Mouse (Mus musculus): ENCODE data around the gene Cct3.
"Not testable (repeated sequence)": the region's sequence is repeated elsewhere in the genome, so short reads cannot be mapped to it uniquely, and the experiment has no call there.

Gene Cct3

GRCm38 (mm10) chr3:88361612-88362313, 64.8 kb downstream of the Cct3 start:
- DNase-seq: no peak

GRCm38 (mm10) chr3:88363700-88364099, 66.8 kb downstream of the Cct3 start:
- no peak for DNase-seq

- DNase-seq: peak; percentile 79 to 84
Observed at GRCm38 (mm10) chr3:88364337-88364736, 67.4 kb downstream of the Cct3 start, which contains the start of gene Paqr6. Gene Paqr6, plus strand, starts transcription at chr3:88364584.

- peak in 1 of 2 experiments; percentile 40 for DNase-seq
Observed at GRCm38 (mm10) chr3:88365705-88366361, 68.9 kb downstream of the Cct3 start.

- DNase-seq: peak; percentile 37 to 64
Observed at GRCm38 (mm10) chr3:88366830-88367428, 70.0 kb downstream of the Cct3 start.

GRCm38 (mm10) chr3:88367517-88367916, 70.6 kb downstream of the Cct3 start:
- not testable (repeated sequence) for DNase-seq

- not testable (repeated sequence) for DNase-seq
Observed at GRCm38 (mm10) chr3:88368511-88368910, 71.6 kb downstream of the Cct3 start.

All from kidney, postnatal 25 days (tissue).